Mouse (Mus musculus) spleen, postnatal 10 days (tissue): ENCODE data around the gene Diaph2.
"Not testable (repeated sequence)": the region's sequence is repeated elsewhere in the genome, so short reads cannot be mapped to it uniquely, and the experiment has no call there.

Experiments
- DNase-seq, 2 experiments: peaks; one replicate each; pipeline ENCODE4 v3.0.0; 2021 to 2022; ENCODE audit warnings: low spot score in 2 of 2

Diaph2 gene

DNA sequence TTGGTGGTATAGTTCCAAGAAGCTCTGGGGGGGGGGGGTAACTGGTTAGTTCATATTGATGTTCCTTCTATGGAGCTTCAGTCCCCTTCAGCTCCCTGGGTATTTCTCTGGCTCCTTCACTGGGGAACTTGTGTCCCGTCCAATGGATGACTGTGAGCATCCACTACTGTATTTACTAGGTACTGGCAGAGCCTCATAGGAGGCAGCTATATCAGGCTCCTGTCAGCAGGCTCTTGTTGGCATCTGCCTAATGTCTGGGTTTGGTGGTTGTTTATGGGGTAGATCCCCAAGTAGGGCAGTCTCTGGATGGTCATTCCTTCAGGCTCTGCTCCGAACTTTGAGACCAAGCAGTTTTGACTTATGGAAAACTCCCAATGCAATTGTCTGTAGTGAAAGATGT is 50.4 kb downstream of the Diaph2 start:
- not testable (repeated sequence) for DNase-seq

DNA sequence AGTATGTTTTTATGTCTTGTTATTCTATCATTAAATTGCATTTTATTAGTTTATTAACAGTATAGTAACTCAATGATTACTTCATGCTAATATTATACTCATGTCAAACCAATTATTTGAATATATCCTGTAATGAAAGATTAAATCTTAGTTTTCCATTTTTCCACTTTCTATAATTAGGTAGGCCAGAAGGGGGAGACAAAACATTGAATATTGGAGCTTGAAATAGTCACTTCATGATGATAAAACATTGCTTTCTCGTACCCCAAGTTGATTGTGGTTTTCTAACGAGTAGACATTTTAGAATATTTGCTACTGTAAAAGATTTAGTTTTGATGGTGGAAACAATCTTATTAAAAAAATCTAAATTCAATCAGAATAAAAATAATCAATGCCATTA is 82.4 kb downstream of the Diaph2 start:
- no peak for DNase-seq

- DNase-seq: no peak
Observed at GRCm38 (mm10) chrX:129833887-129834286, 84.3 kb downstream of the Diaph2 start.

- peak in 1 of 2 experiments; percentile 28 for DNase-seq
Observed at GRCm38 (mm10) chrX:129884465-129884864, 134.9 kb downstream of the Diaph2 start.

- no peak for DNase-seq
Observed at GRCm38 (mm10) chrX:129925806-129926205, 176.3 kb downstream of the Diaph2 start.

GRCm38 (mm10) chrX:129974816-129975215 is 225.3 kb downstream of the Diaph2 start:
- no peak for DNase-seq

DNA sequence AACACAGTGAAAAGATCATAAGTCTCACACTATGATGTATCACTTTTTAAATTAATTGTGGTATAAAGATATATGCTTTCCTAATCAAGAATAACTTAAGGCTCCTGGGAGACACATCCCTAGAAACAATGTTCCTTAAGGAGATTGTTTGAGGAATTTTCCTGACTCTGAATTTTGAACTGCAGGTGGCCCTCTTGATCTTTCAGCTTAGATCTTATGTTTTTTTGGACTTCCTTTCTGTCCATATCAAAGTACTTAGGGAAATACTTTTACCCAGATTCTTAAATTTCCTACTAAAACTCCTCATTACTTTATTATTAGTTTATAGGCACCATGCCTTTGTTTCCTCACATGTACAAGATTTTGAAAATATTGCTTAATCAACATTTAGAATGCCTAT is 258.7 kb downstream of the Diaph2 start:
- DNase-seq: no peak

DNA sequence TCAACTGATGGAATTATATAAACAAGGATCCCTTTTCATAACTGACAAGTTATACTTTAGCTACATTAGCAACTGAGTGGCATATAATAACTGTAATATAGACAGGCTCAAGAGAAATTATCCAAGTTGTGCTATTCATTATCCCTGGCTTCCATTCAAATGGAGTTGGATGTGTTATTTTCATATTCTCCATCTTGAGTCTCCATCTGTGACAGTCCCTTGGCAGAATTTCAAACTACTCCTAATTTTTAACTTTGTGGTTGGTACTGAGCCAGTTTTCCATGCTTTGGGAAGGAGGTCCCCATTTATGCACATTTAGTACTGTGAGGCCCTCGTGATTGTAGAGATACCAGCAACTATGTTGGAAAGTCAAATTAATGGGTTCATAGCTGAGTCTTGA is 270.2 kb downstream of the Diaph2 start:
- no peak for DNase-seq

- no peak for DNase-seq
Observed at GRCm38 (mm10) chrX:130044525-130044924, 295.0 kb downstream of the Diaph2 start.

GRCm38 (mm10) chrX:130149216-130149615 is 399.7 kb downstream of the Diaph2 start:
- DNase-seq: no peak

DNA sequence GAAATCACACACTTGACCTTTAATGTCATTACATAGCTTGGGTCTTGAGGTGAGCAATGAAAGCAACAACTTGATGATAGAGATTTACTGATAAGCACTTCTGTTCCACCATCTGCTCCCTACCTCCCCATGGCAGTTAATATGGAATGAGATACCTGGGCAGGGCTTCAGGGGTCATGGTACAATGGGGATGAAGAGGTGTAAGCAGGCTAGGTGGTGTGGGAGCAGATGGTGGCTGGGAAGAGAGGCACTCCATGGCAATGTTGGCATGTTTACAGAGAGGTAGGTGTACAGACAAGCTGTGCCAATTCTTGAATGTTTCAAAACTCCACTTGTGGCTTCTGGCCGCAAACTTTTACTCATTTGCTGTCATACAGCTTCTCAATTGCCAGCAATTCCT is 402.6 kb downstream of the Diaph2 start:
- no peak for DNase-seq

DNA sequence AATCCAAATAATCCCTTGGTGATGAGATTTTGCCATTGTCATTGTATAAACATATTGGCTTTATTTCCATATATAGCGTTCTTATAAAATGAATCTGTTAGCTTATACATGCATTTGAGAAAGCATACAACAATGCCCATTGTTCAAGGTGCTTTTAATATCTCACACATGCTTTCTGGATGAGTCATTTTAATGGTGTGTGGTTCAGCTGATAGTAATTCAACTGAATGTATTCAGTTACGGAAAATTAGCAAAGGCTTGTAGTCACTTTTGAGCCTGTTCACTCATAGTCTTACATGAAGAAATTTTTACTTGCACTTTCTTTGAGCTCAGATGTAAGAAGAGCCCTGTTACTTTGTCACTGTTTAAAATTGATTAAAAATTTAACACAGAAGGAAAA is 423.6 kb downstream of the Diaph2 start:
- DNase-seq: no peak

- DNase-seq: no peak
Observed at GRCm38 (mm10) chrX:130187891-130188290, 438.3 kb downstream of the Diaph2 start.

- DNase-seq: no peak
Observed at GRCm38 (mm10) chrX:130188449-130188848, 438.9 kb downstream of the Diaph2 start.

GRCm38 (mm10) chrX:130189250-130189649 is 439.7 kb downstream of the Diaph2 start:
- DNase-seq: no peak

- not testable (repeated sequence) for DNase-seq
Observed at GRCm38 (mm10) chrX:130197412-130197811, 447.9 kb downstream of the Diaph2 start.

DNA sequence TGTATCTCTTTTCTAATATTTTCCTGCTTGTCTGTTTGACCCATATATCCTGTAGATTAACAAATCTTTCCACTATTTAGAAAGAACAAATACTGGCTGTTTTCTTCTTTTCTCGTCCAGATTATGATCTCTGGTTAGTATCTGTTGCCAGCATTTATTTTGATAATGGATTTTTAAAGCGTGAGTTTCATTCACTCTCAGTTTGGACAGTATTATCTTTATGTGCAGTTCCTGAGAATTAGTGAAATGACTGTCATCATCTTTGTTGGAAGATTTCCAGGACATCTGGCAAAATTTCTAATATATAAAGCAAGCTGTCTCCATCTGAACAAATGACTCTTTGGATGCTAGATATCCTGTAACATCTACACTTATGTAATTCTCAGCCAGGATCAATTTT is 455.7 kb downstream of the Diaph2 start:
- no peak for DNase-seq

GRCm38 (mm10) chrX:130212227-130212626 is 462.7 kb downstream of the Diaph2 start:
- no peak for DNase-seq

GRCm38 (mm10) chrX:130212759-130213158 is 463.2 kb downstream of the Diaph2 start:
- DNase-seq: no peak

DNA sequence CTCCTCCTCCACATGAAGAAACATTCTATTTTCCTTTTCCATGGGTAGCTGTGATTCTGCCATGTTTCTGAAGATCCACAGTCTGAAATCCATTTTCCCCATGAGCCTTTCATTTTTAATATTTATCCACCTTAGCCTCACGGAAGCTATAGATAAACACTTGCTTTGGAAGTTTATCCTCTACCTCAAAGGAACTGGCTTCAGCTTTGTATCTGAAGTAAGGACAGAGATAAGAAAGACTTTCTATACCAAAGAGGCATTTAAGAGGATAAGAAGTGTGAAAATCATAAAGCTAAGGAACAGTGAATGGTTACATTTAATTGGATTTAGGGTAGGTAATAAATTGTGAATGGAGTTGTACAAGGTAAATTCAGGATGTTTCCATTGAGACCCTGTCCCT is 480.5 kb downstream of the Diaph2 start:
- no peak for DNase-seq

GRCm38 (mm10) chrX:130235167-130235566 is 485.6 kb downstream of the Diaph2 start:
- DNase-seq: no peak

- no peak for DNase-seq
Observed at GRCm38 (mm10) chrX:130246652-130247051, 497.1 kb downstream of the Diaph2 start.

DNA sequence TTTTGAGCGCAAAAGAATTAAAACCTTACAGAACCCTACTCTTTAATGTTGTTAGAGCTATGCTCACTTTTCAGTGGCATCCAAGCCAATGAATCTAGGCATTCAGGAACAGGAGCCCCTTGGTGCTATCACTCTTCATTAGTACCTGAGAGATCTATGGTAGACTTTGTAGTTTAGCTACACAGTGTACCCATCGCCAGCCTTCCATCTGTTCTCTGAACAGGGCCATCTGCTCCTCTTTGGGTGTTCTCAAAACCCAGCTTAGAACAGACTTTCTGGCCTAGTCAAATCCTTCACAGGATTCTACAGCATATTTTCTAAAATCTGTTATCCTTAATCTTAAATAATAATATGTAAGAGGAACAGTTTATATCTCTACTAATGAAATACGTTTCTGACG is 504.1 kb downstream of the Diaph2 start:
- no peak for DNase-seq

DNA sequence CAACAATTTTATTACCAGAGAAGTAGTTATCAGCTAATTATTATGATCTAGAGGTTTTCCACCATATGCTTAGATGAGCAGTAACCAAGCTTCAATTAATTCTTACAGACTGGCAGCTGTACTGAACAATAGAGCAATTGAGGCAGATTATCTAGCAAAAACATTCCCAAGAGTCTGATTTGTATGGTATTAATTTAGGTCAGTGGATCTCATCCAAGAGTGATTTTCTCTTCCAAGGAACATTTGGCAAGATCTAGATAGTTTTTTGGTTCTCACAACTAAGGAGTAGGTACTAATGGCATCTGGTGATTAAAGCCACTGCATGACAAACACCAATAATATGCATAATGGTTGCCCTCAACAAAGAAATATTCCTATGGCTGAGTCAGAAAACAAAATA is 516.2 kb downstream of the Diaph2 start:
- DNase-seq: no peak

DNA sequence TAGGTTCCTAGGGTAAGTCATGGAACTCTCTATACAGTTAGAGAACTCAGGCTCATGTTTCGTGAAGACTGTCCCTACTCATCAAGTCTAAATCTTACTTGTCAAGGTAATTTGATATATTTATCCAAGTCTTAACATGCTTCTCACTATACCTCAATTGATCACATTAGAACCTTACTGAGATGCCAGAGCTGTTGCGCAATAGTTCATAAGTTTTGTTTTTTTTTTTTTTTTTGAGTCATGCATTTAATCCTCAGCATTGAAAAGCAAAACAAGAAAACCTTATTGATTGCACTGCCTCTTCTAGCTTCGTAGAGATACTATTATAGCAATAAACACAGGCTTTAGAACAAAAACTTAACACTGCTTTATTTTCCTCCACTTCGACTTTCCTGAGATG is 529.6 kb downstream of the Diaph2 start:
- DNase-seq: no peak
